Mouse (Mus musculus) ES-E14 (cell line): ENCODE results near the gene 4930452B06Rik.

Source experiments
- CHD2 ChIP-seq: IDR thresholded peaks from 2 replicates; pipeline ENCODE4 v1.6.1; 2014; ENCODE audit warnings: mild to moderate bottlenecking, low read depth, low read length, inconsistent platforms
- HCFC1 ChIP-seq: IDR thresholded peaks from 2 replicates; pipeline ENCODE4 v1.6.1; 2012; ENCODE audit warnings: low read length, inconsistent platforms, borderline replicate concordance; ENCODE audit not compliant: insufficient read depth
- ZNF384 ChIP-seq: IDR thresholded peaks from 2 replicates; pipeline ENCODE4 v1.6.1; 2012; ENCODE audit warnings: low read depth, low read length, inconsistent platforms

DNA sequence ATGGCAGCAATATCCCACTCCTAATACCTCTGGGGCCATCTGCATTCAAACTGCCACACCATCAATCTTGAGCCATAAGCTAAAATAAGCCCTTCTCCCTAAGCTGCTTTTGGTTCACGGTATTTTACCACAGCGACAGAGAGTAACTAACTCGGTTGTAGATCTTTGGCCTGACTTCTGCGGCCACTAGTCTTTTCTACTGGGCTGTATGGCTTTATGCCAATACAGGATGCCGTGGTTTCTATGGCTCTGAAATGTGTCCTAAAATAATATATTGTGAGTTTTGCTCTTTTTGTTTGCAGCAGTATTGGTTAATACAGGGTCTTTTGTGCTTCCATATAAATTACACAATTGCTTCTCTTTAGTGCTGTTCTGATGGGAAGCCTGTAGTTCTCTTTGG, 37.6 kb downstream of the 4930452B06Rik start:
- TF ChIP-seq HCFC1 (no peak), CHD2 (no peak), ZNF384 (no peak)
